Mouse (Mus musculus) mouse trophoblast stem cell (cell line): ENCODE results near the gene Dcp1b.

ENCODE experiments used
- in situ Hi-C, 2 experiments: fragments of 300-500 bp; cut with MseI, MboI; formaldehyde crosslinking; loops; 2 replicates in 1 of 2; 3 replicates in 1 of 2; pipeline ENCODE4 v1.15.1; 2025

Gene Dcp1b

DNA sequence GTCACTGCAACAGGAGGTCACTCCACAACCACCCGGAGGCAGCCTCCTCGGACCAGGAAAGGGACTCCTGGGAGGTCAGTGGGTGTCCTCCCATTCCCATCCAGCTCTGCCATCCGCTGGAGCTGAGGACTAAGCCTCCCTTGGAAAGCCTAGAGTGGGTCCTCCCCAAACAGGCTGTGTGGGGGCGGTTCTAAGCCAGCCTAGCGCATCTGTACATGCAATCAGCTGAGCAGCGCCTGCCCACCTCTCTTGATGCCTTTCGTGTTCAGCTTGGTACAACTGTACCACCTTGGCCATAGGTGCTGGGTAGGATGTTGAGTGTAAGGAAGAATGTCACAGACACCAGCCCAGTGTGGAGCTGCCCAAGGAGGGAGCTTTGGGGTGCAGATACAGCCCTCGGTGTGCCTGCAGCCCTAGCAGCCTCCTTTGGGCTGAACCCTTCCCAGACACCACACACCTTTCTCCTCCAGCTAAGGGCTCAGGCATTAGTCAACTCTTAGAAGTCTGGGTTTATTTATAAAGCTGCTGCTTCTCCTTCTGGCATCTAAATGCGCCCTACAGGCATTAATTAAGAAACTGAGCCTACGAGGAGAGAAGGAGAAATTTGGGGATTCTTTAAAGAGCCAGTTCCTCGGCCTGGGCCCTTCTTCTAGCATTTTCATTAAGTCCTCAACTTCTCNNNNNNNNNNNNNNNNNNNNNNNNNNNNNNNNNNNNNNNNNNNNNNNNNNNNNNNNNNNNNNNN lies 54.0 kb downstream of the Dcp1b start:
- in situ Hi-C loops: loop anchor here (10.0 kb wide), 2 partner anchors 196 to 206 kb away; no protein-coding TSS in a partner anchor

DNA sequence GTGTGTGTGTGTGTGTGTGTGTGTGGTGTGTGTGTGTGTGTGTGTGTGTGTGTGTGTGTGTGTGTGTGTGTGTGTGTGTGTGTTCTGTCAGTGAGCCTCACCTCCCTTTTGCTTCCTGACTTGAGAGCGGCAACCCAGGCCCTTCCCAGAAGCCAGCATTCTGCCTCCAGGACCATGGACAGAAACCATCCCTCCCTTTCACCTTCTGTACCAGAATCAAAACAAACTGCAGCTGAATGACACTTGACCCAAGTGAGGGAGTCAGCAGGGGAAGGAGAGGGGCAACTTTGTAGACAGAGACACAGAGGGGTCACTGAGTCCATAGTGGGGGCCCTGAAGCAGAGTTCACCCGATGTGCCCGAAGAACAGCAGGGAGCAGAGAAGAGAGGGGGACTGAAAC lies 58.0 kb downstream of the Dcp1b start:
- in situ Hi-C loops: no loop called here

DNA sequence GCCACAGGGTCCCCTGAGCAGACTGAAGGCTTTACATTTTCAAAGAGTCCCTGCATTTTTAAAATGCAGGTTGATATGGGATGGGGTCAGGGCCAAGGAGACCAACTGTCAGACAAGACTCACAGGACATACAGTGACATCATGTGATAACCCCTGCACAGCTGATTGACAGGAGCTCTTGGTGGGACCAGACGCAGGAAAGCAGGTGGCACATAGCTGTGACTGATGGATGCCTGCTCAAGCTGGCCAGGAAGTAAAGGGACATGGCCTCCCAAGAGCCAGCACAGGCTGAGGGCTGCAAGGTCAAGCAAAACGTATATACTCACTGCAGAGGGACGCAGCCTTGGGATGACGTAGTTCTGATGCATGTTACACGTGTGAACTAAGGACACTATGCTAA lies 60.4 kb downstream of the Dcp1b start:
- in situ Hi-C loops: no loop called here

DNA sequence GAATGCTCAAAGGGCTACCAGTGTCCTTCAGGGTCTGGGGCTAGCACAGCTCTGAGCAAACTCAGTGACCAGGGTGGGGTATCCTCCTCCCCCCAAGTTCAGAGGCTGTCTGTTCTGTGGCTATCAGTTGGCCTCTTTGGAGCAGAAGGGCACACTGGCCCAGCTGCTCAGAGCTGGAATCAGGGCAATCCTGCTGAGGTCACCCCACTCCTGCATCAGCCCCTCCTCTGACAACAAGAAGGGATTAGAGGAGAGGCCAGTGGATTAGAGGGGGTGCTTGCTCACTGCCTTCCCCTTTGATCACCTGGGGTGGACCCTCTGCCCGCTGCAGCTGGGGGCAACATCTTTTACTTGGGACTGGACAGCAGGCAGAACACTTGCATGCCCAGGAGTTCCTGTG lies 61.2 kb downstream of the Dcp1b start, which contains the start of gene Cacna2d4:
Gene Cacna2d4 (plus strand): TSS at position 286 of the 400 bp plus-strand sequence.
- in situ Hi-C loops: no loop called here

DNA sequence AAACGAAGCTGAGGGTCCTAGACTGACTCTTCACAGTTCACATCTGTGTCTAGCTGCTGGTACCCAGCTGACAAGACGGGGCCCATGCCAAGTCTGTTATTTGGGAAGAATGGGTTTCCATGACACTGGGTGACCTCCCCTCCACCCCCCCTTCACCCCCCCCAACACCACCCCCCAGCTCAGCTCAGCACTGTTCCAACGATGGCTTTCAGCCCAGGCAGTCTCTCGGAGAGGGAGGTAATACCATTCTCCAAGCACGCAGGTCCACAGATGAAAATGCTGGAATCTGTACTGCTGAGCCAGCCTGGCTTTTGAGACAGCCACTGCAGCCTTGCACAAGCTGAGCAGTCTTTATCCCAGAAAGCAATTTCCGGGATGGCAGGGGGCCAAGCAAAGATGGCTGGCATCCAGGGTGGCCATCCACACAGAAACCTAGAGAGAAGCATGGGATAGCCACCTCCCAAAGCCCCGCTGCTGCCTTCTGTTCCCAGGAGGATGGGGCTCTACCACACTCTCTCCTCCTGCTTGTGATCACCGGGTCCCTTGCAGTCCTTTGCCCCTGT lies 62.5 kb downstream of the Dcp1b start:
- in situ Hi-C loops: no loop called here

DNA sequence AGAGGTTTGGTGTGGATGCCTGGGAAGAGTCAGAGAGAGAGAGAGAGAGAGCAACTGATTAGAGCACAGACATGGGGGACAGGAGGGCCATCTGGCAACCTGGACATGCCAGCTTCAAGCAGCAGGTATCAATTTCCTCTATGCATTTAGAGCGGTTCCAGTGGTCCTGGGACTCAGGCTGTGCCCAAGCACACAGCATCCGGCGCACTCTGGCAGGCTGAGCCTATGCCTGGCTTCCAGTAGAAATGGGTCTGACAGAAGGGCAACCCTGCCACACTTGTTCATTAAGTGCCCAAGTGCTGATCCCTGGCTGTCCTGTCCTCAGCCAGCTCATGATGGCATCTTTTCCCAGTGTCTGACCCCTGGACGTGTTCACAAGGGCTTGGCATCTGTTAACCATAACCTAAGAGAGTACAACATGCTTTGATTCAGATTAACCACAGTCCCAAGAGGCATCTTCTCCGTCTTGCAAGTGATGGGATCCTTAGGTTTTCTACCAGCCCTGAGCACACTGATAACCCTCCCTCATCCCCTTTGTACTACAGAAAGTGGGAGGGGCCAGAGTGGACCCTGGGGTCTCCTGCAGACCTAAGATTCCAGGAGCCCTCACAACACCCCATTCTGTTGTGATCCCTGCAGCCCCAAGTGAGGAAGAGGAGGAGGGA lies 64.4 kb downstream of the Dcp1b start:
- in situ Hi-C loops: no loop called here

DNA sequence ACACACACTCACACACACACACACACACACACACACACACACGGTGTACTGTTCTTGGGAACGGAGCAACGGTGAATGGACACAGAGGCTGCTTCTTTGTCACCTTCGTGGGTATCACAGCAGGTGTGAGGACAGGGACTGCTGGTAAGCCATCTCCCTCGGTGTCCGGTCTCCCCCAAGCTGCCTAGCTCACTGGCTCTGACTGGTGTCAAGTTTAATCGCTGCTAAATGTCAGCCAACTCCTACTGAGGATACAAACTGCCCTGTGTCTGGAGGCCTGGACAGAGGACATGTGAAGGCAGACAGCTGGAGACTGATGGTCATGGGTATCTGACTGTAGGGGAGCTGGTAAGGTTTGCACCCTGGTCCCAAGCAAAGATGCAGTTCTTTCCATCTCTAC lies 65.2 kb downstream of the Dcp1b start:
- in situ Hi-C loops: no loop called here

DNA sequence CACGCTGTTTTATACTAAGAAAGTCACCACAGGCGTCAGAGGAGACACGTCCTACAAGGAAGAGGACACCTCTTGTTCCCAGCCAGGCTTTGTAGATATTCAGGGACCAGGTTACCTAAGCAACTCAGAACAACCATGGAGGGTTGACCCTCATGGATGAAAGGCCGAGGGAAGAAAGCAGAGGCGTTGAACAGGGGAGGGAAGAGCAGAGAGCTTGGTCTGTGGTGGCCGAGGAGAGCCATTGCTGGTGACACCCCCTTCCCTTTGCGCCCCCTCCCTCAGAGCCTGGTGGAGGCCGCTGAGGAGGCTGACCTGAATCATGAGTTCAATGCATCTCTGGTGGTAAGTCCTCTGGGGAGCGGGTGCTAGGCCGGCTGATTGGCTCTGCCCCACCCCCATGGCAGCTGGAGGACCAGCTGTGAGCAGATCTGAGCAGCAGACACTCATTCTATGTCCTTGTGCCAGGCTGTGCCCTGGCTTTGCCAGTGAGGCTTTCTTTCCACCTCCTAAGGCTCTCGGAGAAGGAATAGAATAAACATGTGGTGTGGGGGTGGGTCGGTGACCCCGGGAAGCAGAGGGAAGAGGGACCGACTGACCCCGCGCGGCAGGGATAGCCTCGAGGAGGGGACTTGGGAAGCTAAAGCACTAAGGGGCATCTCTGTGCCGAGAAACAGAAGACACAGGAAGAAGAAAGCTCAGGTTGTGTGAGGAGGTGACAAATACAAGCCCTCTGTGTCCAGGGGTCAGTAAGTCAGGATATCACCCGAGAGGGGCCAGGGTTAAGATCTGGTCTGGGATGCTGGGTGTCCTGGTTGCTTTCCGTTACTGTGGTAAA lies 66.0 kb downstream of the Dcp1b start:
- in situ Hi-C loops: no loop called here

DNA sequence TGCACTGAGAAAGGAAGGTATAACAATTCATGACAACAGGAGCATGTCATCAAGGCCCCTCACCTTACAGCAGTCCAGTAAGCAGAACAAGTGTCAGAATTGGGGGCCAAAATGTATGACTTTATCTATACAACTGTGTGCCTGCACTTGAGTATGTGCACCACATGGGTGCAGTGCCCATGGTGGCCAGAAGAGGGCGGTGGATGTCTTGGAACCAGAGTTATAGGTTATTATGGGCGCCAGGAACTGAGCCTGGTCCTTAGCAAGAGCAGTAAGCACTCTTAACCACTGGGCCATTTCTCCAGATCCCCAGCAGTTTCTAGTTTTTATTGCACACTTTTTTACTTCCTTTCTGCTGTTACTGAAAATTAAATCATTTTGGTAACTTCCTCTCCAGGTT lies 71.0 kb downstream of the Dcp1b start:
- in situ Hi-C loops: no loop called here

DNA sequence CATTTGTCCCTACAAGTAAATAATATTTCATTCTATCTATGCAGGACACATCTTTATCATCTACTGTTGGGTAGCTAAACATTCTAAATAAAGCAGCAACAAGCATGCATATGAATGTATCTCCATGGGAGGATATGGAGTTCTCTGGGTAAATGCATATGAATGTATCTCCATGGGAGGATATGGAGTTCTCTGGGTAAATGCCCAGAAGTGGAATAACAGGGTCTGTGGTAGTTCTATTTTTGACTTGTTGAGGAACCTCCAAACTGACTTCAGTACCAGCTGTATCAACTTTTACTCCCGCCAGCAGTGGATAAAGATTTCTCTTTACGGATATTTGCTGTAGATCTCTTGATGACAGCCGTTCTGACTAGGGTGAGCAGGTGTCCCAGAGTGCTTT lies 73.5 kb downstream of the Dcp1b start:
- in situ Hi-C loops: no loop called here

DNA sequence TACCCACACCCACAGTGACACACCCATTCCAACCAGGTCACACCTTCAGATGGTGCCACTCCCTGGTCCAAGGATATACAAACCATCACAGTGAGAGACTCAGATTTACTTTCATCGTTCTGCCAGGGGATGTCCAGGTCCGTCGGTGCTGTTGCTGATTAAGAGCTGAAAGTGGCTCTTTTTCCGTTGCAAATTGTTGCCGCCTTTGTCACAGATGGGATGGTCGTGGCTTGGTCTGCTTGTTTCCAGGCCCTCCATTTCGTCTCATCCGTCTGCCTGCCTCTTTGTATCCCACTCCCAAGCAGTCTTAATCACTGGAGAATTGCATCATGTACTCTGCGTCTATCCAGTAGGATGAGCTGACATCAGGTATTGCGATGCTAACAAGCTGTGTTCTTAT lies 74.7 kb downstream of the Dcp1b start:
- in situ Hi-C loops: no loop called here

DNA sequence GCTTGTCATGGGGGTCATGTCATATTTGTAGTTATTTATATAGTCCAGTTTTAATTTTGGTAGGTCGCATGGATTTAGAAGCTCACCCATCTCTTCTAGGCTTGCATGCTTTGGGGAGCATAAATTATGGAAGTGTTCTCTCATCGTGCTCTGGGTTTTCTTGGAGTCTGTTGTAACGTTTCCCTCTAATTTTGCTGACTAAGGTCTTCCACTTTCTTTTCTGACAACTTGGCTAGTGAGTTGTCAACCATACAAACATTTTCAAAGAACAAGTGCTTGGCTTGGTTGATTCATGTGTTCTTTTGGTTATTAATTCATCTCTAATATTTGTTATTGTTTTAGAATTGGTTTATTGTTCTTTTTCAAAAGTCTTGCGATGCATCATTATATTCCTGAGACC lies 76.7 kb downstream of the Dcp1b start:
- in situ Hi-C loops: no loop called here
